Mouse (Mus musculus): Measurements from ENCODE around the gene Ambra1.

The Ambra1 gene

DNA sequence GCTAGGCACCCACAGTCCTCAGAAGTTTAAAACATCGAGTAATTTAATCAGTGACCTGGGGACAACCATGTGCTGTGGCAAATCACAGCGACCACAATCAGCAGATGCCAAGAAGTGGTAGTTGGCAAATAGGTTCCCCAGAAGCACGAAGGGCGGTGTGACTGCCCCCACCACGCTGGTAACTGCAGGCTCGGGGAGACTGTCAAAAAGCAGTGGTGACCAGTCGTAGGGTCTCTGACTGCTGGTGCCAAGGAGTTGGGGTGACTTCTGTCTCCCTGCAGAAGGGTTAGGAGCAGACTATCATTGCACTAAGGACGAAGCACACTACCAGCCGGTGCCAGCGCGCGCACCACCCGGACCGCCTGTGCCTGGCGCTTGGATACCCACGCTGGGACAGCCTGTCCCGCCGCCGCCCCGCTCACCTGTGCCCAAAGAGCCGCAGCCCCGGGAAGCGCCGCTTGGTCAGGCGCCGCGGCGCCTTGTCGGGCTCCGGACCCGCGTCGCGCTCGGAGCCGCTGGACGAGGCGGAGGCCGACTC is 233.0 kb downstream of the Ambra1 start:
- no peak for DNase-seq

DNA sequence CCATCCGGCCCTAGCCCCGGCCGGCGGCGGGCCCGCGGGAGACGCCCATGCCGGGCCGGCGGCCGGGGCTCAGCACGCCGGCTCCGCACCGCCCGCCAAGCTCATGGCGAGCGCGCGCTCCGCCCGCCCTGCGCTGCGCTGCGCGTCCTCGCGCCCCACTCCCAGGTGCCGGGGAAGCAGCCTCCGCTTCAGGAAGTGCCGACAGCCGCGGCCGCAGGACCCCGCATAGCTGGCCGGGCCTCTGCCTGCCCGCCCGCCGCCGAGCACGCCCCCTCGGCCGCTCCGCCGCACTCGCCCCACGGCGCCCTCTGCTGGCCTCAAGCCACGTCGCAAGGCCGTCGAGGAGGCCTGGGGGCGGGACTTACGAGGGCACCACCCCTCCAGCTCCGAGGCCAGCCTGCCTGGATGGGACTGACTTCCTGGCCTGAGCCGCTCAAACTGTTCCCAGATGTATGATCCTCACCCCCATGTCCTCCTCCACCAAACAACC is 233.6 kb downstream of the Ambra1 start:
- peak; percentile 94 to 96 for DNase-seq

GRCm38 (mm10) chr2:91964610-91965204 is 234.8 kb downstream of the Ambra1 start:
- no peak for DNase-seq

- DNase-seq, result peak; percentile 73 to 74
These were observed 235.5 kb downstream of the Ambra1 start for GRCm38 (mm10) chr2:91965417-91965816.

GRCm38 (mm10) chr2:91966367-91966766 is 236.4 kb downstream of the Ambra1 start:
- no peak for DNase-seq

DNA sequence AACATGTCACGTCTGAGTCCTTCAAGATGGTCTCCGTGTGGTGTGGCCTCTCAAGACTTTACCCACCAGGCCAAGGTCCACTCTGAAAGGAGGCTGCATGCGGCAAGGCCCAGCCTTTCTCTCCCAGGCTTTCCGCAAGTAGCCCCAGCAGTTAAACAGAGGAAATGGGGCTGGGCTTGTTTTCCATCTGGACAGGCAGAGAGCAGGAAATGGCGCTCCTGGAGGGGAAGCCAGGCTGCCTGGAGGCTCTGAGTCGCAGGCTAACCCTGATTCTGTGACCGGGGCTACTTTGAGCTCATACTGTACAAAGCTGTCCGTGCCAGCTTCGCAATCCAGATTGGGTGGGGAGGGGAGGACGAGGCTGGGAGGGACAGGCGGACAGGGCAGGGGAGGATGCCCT is 238.0 kb downstream of the Ambra1 start:
- DNase-seq, result peak in 1 of 2 experiments; percentile 43
